Mouse (Mus musculus): Measurements from ENCODE around the gene Sirt1. TPM values are rescaled to one million over a fixed set of nuclear protein-coding genes. Genes with fewer than 3 reads are reported as not detected.

Sirt1 gene
- 6.4 and 7.8 TPM in 2 replicates for polyA plus RNA-seq (2014; fragmentation: Nextera tagmentation; extraction: Ambion mirVana)

DNA sequence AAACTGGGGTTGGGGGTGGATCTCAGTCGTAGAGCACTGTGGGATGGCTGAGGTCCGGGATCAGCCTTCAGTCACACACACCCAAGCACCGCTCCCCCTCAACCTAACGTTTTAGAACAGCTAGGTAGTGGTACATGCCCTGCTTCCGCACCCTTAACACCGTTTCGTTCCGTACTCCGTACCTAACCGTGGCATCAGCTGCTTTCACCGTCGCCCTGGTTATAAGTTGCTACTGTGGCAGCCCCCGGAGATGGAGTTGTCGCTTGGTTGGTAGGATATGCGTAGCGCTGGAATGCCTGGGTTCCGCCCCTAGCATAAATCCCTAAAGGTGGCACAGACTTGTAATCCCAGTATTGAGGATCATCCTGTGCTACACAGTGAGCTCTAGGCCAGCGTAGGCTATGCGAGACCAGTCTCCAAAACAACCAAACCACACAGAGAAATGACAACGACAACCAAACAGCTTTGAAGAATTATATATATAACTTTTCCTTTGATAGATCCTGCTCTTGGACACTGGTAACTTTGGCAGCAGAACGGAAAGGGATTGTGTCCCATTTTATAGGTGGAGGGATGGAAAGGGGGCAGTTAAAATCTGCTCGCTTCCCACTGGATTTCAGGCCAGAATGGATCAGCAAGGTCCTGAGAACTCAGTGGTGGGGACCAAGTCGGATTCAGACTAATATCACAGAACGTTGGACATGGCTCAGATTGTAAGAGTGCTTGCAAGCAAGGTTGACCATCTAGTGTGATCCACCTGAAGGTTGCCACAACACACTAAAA lies at the start of gene Sirt1:
TSS of gene Sirt1 (minus strand) at position 207 of the 783 bp plus-strand sequence.
- peak within 1 kb of the TSS; percentile 78 for H3K4me2 ChIP-seq (ENCODE audit: low read length)
- H3K36me3 ChIP-seq (ENCODE audit: control insufficient read depth, insufficient read depth, low read length), result no peaks in the 10 kb centered on the region
- no peaks in the 10 kb centered on the region for H3K9me3 ChIP-seq (ENCODE audit: control insufficient read depth, low read length)
- peaks cover 0 to 9% of the 10 kb centered on the region in 2 experiments; a peak in 1 of 4 replicates for H3K4me1 ChIP-seq (ENCODE audit: control insufficient read depth in 2 of 2, insufficient read depth in 2 of 2, low read length in 2 of 2)
- peak within 1 kb of the TSS; percentile 59 to 61 for H3K4me3 ChIP-seq (ENCODE audit: control insufficient read depth in 1 of 2, insufficient read depth in 1 of 2, low read depth in 1 of 2, low read length in 2 of 2)
- peak within 1 kb of the TSS; percentile 80 for H3K9ac ChIP-seq (ENCODE audit: low read length)
- ATAC-seq (ENCODE audit: insufficient number of reproducible peaks, insufficient read depth, low FRiP score, low read depth), result no peak
- 4% methylated on average over 24 of the region's 24 CpGs for WGBS
- H3K27me3 ChIP-seq (ENCODE audit: control insufficient read depth, insufficient read depth, low read length), result no peaks in the 10 kb centered on the region
- H3K27ac ChIP-seq (replicated peaks in 1 of 2; ENCODE audit: control insufficient read depth in 1 of 2, insufficient read depth in 1 of 2, low read depth in 2 of 2, low read length in 2 of 2), result peak within 1 kb of the TSS; percentile 34 to 53; a peak in 3 of 4 replicates

DNA sequence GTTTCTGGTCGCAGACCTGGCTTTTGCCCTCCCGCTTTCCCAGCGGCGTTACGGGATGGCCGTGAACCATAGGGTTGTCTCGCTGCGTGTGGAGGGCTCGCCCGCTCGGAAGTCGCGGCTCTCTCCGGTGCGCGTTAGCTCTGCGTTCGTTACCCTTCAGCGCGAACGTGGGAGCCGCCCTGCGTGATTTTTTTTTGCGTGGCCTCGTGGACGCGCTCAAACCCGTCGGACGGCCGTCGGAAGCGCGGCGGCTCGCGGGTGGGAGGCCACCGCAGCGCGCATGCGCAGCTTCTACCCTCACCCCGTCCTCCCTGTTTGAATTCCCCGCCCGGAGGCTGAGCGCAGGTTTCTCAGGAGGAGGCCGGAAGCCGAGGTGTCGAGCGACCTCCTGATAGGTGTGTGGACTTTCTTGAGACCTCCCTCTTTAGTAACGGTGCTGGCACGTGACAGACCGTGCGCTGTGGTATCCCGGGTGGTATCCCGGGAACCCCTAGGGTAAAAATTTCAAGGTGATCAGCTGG lies 48.3 kb upstream of the Sirt1 start, which contains the start of gene Ctnna3:
TSS of gene Ctnna3 (plus strand) at position 314 of the 521 bp plus-strand sequence.
- H3K27ac ChIP-seq (replicated peaks in 1 of 2; ENCODE audit: control insufficient read depth in 1 of 2, insufficient read depth in 1 of 2, low read depth in 2 of 2, low read length in 2 of 2), result peak within 1 kb of the TSS; percentile 74 to 88
- WGBS, result under 1% methylated on average over 55 of the region's 55 CpGs
- H3K9me3 ChIP-seq (ENCODE audit: control insufficient read depth, low read length), result no peaks in the 10 kb centered on the region
- H3K4me2 ChIP-seq (ENCODE audit: low read length), result peak within 1 kb of the TSS; percentile 74
- peak within 1 kb of the TSS; percentile 70 to 72 for H3K4me3 ChIP-seq (ENCODE audit: control insufficient read depth in 1 of 2, insufficient read depth in 1 of 2, low read depth in 1 of 2, low read length in 2 of 2)
- H3K4me1 ChIP-seq (ENCODE audit: control insufficient read depth in 2 of 2, insufficient read depth in 2 of 2, low read length in 2 of 2), result peaks cover 0 to 2% of the 10 kb centered on the region in 2 experiments; a peak in 1 of 4 replicates
- H3K36me3 ChIP-seq (ENCODE audit: control insufficient read depth, insufficient read depth, low read length), result no peaks in the 10 kb centered on the region
- no peaks in the 10 kb centered on the region for H3K27me3 ChIP-seq (ENCODE audit: control insufficient read depth, insufficient read depth, low read length)
- H3K9ac ChIP-seq (ENCODE audit: low read length), result peak within 1 kb of the TSS; percentile 88
- peak; percentile 94 for ATAC-seq (ENCODE audit: insufficient number of reproducible peaks, insufficient read depth, low FRiP score, low read depth)

DNA sequence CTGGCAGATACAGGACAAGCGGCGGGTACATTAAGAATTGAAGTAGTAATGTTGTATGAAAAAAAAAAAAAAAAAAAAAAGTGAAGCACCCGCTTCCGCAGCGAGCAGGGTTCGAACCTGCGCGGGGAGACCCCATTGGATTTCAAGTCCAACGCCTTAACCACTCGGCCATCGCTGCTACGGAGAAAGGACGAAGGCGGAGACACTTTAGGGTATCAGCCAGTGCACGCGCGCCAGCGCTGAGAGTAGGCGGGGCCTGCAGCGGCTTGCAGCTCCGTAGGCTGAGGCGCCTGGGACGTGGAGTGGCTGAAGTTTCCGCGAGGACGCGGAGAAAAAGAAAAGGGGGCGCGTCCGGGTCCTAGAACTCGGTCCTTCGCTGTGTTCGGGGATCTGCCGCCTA lies 47.9 kb upstream of the Sirt1 start:
- Histone ChIP-seq H3K4me1 (ENCODE audit: control insufficient read depth in 2 of 2, insufficient read depth in 2 of 2, low read length in 2 of 2) (peaks cover 0 to 2% of the 10 kb centered on the region in 2 experiments; a peak in 1 of 4 replicates), H3K9ac (ENCODE audit: low read length) (peak overlapping the region; percentile 88), H3K9me3 (ENCODE audit: control insufficient read depth, low read length) (no peaks in the 10 kb centered on the region), H3K27ac (replicated peaks in 1 of 2; ENCODE audit: control insufficient read depth in 1 of 2, insufficient read depth in 1 of 2, low read depth in 2 of 2, low read length in 2 of 2) (peak overlapping the region; percentile 74 to 88), H3K4me2 (ENCODE audit: low read length) (peak overlapping the region; percentile 74), H3K4me3 (ENCODE audit: control insufficient read depth in 1 of 2, insufficient read depth in 1 of 2, low read depth in 1 of 2, low read length in 2 of 2) (peak overlapping the region; percentile 70 to 72), H3K36me3 (ENCODE audit: control insufficient read depth, insufficient read depth, low read length) (no peaks in the 10 kb centered on the region), H3K27me3 (ENCODE audit: control insufficient read depth, insufficient read depth, low read length) (no peaks in the 10 kb centered on the region)
- peak; percentile 92 for ATAC-seq (ENCODE audit: insufficient number of reproducible peaks, insufficient read depth, low FRiP score, low read depth)
- WGBS, result under 1% methylated on average over 34 of the region's 34 CpGs

DNA sequence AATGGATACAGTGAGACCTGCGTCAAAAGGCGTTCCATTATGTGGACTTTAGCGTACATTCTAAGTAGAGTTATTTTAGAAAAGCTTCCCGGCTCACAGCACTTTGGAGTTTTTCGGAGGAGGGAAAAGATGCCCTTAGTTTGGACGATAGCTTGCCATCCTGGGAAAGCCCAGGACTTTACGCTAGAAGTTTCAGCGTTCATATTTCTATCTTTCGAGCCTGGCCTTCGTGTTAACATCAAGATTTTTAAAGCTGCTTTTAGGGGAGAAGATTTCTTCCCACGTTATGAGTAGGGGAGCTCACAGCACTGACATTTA lies 47.5 kb upstream of the Sirt1 start:
- 1% methylated on average over 11 of the region's 11 CpGs for WGBS
- Histone ChIP-seq H3K4me1 (ENCODE audit: control insufficient read depth in 2 of 2, insufficient read depth in 2 of 2, low read length in 2 of 2) (peaks cover 0 to 2% of the 10 kb centered on the region in 2 experiments; a peak in 1 of 4 replicates), H3K9me3 (ENCODE audit: control insufficient read depth, low read length) (no peaks in the 10 kb centered on the region), H3K27me3 (ENCODE audit: control insufficient read depth, insufficient read depth, low read length) (no peaks in the 10 kb centered on the region), H3K4me3 (ENCODE audit: control insufficient read depth in 1 of 2, insufficient read depth in 1 of 2, low read depth in 1 of 2, low read length in 2 of 2) (peak overlapping the region; percentile 42 to 70), H3K27ac (replicated peaks in 1 of 2; ENCODE audit: control insufficient read depth in 1 of 2, insufficient read depth in 1 of 2, low read depth in 2 of 2, low read length in 2 of 2) (peak overlapping the region; percentile 33 to 34; a peak in 1 of 4 replicates), H3K4me2 (ENCODE audit: low read length) (peak overlapping the region; percentile 74), H3K9ac (ENCODE audit: low read length) (peak overlapping the region; percentile 88), H3K36me3 (ENCODE audit: control insufficient read depth, insufficient read depth, low read length) (no peaks in the 10 kb centered on the region)
- no peak for ATAC-seq (ENCODE audit: insufficient number of reproducible peaks, insufficient read depth, low FRiP score, low read depth)

DNA sequence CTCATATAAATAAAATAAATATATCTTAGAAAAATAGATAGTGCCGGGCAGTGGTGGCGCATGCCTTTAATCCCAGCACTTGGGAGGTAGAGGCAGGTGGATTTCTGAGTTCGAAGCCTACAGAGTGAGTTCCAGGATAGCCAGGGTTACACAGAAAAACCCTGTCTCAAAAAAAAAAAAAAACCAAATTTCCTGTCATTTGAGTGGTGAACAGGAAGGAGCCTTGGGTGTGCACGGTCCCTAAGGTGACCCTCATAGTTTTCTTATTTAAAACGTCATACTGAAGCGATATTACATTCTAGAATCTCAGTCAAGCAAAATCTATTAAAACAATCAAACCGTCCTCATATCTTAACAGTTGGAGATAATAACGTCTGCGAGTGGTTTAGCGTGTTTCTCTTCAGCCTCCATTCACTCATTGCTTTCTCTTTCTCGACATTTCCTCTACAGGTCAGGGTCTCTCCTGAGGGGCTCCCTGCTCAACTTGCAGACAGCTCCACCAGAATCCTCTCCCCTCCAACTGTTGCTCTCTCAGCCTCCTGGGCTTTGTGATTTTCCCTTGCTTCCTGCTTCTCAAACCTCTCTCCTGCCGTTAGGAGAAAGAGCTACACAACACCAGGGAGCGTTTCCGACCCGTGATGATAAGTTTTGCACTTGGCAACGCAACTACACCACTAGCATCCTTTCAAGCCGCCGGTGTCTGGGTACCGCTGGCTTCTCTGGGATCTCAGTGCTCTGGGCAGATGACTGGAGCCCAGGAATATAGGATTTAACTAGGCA lies 46.9 kb upstream of the Sirt1 start:
- Histone ChIP-seq H3K4me2 (ENCODE audit: low read length) (peak overlapping the region; percentile 74), H3K27ac (replicated peaks in 1 of 2; ENCODE audit: control insufficient read depth in 1 of 2, insufficient read depth in 1 of 2, low read depth in 2 of 2, low read length in 2 of 2) (peak overlapping the region; percentile 25 to 34; a peak in 2 of 4 replicates)

DNA sequence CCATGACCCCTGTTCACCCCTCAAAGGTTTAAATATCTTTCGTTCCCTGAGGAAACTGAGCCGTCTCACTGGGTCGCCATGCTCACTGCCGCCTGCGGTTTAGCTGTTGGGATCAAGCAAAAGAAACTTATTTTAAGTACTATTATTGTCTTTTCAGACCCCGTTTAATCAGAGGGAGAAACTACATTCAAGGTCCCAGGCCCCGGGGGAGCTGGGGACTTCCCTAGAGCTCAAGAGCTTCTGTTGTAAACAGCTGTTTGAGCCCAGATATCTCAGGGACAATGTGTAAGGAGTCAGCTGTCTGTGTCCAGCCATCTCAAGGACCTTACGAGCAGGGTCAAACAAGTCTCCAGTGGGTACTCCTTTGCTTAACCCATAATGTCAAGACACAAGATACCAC lies 45.6 kb upstream of the Sirt1 start:
- Histone ChIP-seq H3K27me3 (ENCODE audit: control insufficient read depth, insufficient read depth, low read length) (no peaks in the 10 kb centered on the region), H3K4me2 (ENCODE audit: low read length) (no peak overlapping the region), H3K9ac (ENCODE audit: low read length) (no peak overlapping the region), H3K4me1 (ENCODE audit: control insufficient read depth in 2 of 2, insufficient read depth in 2 of 2, low read length in 2 of 2) (peaks cover 0 to 2% of the 10 kb centered on the region in 2 experiments; a peak in 1 of 4 replicates), H3K36me3 (ENCODE audit: control insufficient read depth, insufficient read depth, low read length) (no peaks in the 10 kb centered on the region), H3K9me3 (ENCODE audit: control insufficient read depth, low read length) (no peaks in the 10 kb centered on the region), H3K27ac (replicated peaks in 1 of 2; ENCODE audit: control insufficient read depth in 1 of 2, insufficient read depth in 1 of 2, low read depth in 2 of 2, low read length in 2 of 2) (no peak overlapping the region), H3K4me3 (ENCODE audit: control insufficient read depth in 1 of 2, insufficient read depth in 1 of 2, low read depth in 1 of 2, low read length in 2 of 2) (no peak overlapping the region)
- no peak for ATAC-seq (ENCODE audit: insufficient number of reproducible peaks, insufficient read depth, low FRiP score, low read depth)
- 82% methylated on average over 8 of the region's 8 CpGs for WGBS

More for the DNA sequence above, 46.9 kb upstream of the Sirt1 start:
- H3K27me3 ChIP-seq (ENCODE audit: control insufficient read depth, insufficient read depth, low read length), result no peaks in the 10 kb centered on the region
- no peak for ATAC-seq (ENCODE audit: insufficient number of reproducible peaks, insufficient read depth, low FRiP score, low read depth)
- peak overlapping the region; percentile 88 for H3K9ac ChIP-seq (ENCODE audit: low read length)
- no peaks in the 10 kb centered on the region for H3K36me3 ChIP-seq (ENCODE audit: control insufficient read depth, insufficient read depth, low read length)
- 19% methylated on average over 19 of the region's 19 CpGs for WGBS
- peaks cover 0 to 2% of the 10 kb centered on the region in 2 experiments; a peak in 1 of 4 replicates for H3K4me1 ChIP-seq (ENCODE audit: control insufficient read depth in 2 of 2, insufficient read depth in 2 of 2, low read length in 2 of 2)
- H3K9me3 ChIP-seq (ENCODE audit: control insufficient read depth, low read length), result no peaks in the 10 kb centered on the region
- peak overlapping the region; percentile 42 to 70 for H3K4me3 ChIP-seq (ENCODE audit: control insufficient read depth in 1 of 2, insufficient read depth in 1 of 2, low read depth in 1 of 2, low read length in 2 of 2)

DNA sequence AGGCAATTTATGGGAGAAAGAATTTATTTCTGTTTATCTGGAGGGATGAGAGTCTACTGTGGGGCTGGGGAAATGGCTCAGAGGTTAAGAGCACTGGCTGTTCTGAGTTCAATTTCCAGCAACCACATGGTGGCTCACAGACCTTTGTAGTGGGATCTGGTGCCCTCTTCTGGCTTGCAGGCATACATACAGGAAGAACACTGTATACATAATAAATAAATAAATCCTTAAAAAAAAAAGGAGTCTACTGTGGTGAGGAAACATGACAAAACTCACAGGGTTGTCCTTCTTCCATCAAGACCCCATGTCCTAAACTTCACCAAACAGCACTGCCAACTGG lies 42.9 kb upstream of the Sirt1 start:
- Histone ChIP-seq H3K36me3 (ENCODE audit: control insufficient read depth, insufficient read depth, low read length) (no peaks in the 10 kb centered on the region), H3K27ac (replicated peaks in 1 of 2; ENCODE audit: control insufficient read depth in 1 of 2, insufficient read depth in 1 of 2, low read depth in 2 of 2, low read length in 2 of 2) (no peak overlapping the region), H3K9me3 (ENCODE audit: control insufficient read depth, low read length) (no peaks in the 10 kb centered on the region), H3K4me1 (ENCODE audit: control insufficient read depth in 2 of 2, insufficient read depth in 2 of 2, low read length in 2 of 2) (peaks cover 0 to 2% of the 10 kb centered on the region in 2 experiments; a peak in 1 of 4 replicates), H3K27me3 (ENCODE audit: control insufficient read depth, insufficient read depth, low read length) (no peaks in the 10 kb centered on the region), H3K9ac (ENCODE audit: low read length) (no peak overlapping the region), H3K4me3 (ENCODE audit: control insufficient read depth in 1 of 2, insufficient read depth in 1 of 2, low read depth in 1 of 2, low read length in 2 of 2) (no peak overlapping the region), H3K4me2 (ENCODE audit: low read length) (no peak overlapping the region)
- no peak for ATAC-seq (ENCODE audit: insufficient number of reproducible peaks, insufficient read depth, low FRiP score, low read depth)
